Mouse (Mus musculus) hindbrain, postnatal 0 days (tissue): ENCODE results near the gene Gm42742. TPM values are rescaled to one million over a fixed set of nuclear protein-coding genes. Genes with fewer than 3 reads are reported as not detected.
A peak's percentile ranks its signal among the peaks of the same experiment; 100 is the strongest.

ENCODE experiments used
- ATAC-seq: fragments of 200-750 bp; cut with Nextera tagmentation; 2 replicates; pipeline ENCODE4 v1.8.0; 2017; ENCODE audit warnings: mild to moderate bottlenecking, moderate TSS enrichment, moderate library complexity
- DNase-seq: peaks from one replicate; pipeline ENCODE4 v3.0.0-alpha.2; 2015; ENCODE audit warnings: low spot score
- H3K27ac ChIP-seq: fragments of 300-500 bp; sonication (generic); 2 replicates; pipeline ENCODE4 v1.5.1; 2014; ENCODE audit warnings: mild to moderate bottlenecking
- H3K27me3 ChIP-seq: fragments of 300-500 bp; sonication (generic); 2 replicates; pipeline ENCODE4 v1.6.1; 2014; ENCODE audit warnings: low read length, mixed read lengths; ENCODE audit not compliant: insufficient read depth
- H3K36me3 ChIP-seq: fragments of 300-500 bp; sonication (generic); 2 replicates; pipeline ENCODE4 v1.6.1; 2014; ENCODE audit warnings: low read length, mixed read lengths; ENCODE audit not compliant: insufficient read depth
- H3K4me1 ChIP-seq: fragments of 300-500 bp; sonication (generic); 2 replicates; pipeline ENCODE4 v1.6.1; 2014; ENCODE audit warnings: antibody characterized with exemption, low read length, mixed read lengths; ENCODE audit not compliant: insufficient read depth
- H3K4me2 ChIP-seq: fragments of 300-500 bp; sonication (generic); 2 replicates; pipeline ENCODE4 v1.6.1; 2014; ENCODE audit warnings: low read depth, mild to moderate bottlenecking, low read length, moderate library complexity, mixed read lengths
- H3K4me3 ChIP-seq: fragments of 300-500 bp; sonication (generic); 2 replicates; pipeline ENCODE4 v1.5.1; 2014; ENCODE audit warnings: low read length
- H3K9ac ChIP-seq: fragments of 300-500 bp; sonication (generic); replicated peaks from 2 replicates; pipeline ENCODE4 v1.6.1; 2014; ENCODE audit warnings: mild to moderate bottlenecking, low read length, moderate library complexity, mixed read lengths
- H3K9me3 ChIP-seq: fragments of 300-500 bp; sonication (generic); 2 replicates; pipeline ENCODE4 v1.6.1; 2016; ENCODE audit warnings: low read length, mixed read lengths
- CTCF ChIP-seq: IDR thresholded peaks from 2 replicates; pipeline ENCODE4 v1.5.1; 2016; ENCODE audit warnings: antibody characterized with exemption, control low read depth, low read depth
- WGBS: fragments of 180-500 bp; shearing (Covaris S2); extraction: QIAGEN DNeasy Blood & Tissue Kit; methylation state at CpG from one replicate; pipeline ENCODE4 v1.1.7; 2014; 5-methylcytosine and 5-hydroxymethylcytosine counted together
- polyA plus RNA-seq: library from polyadenylated mRNA; unstranded; fragments of >200 nt; fragmentation: Nextera tagmentation; extraction: Ambion mirVana; gene quantifications from 2 replicates; pipeline ENCODE4 v1.2.1, GENCODE M21; 2015
- total RNA-seq: library from RNA; depleted of rRNA; stranded (reverse); fragments of >200 nt; gene quantifications from 2 replicates; pipeline ENCODE4 v1.2.3, GENCODE M21; 2014

The Gm42742 gene
- total and polyA plus RNA-seq, 2 experiments from 2014 or later: 40.2 to 60.2 TPM

DNA sequence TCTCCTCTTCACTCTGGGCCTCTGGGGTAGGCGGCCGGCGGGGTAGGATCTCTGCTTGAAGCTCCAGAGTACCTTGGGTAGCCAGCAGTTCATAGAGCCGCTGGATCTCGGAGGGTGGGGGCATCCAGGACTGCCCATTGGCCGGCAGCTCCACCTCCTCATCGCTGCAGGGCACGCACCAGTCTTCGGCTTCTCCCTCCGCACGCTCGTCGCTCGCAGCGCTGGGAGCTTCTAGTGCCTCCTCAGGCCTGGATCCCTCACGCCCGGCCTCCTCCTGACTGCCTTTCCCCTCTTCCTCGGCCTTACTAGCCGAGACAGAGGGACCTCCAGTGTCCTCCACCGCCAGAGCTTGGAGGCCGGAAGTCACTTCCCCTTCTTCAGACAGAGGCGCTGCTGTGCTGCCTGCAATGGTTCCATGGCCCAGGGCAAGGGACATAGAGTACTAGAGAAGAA is 4.4 kb downstream of the Gm42742 start:
- Histone ChIP-seq H3K9me3 (no peaks in the 10 kb centered on the region), H3K9ac (peak overlapping the region; percentile 91), H3K4me1 (peaks cover 35% of the 10 kb centered on the region), H3K36me3 (peaks cover 16% of the 10 kb centered on the region), H3K27me3 (no peaks in the 10 kb centered on the region), H3K4me2 (peak overlapping the region; percentile 85), H3K4me3 (peak overlapping the region; percentile 63), H3K27ac (peak overlapping the region; percentile 96)
- 0% methylated on average over 22 of the region's 22 CpGs for WGBS
- DNase-seq: peak; percentile 66
- peak; percentile 37; the same call in 1 of the 2 replicates for ATAC-seq
- TF ChIP-seq CTCF: no peak

DNA sequence TGATC is 4.6 kb downstream of the Gm42742 start, which contains the start of gene Pagr1b:
Pagr1b (minus strand) TSS at position 4 of the 5 bp plus-strand sequence.
- H3K9me3 ChIP-seq: no peaks in the 10 kb centered on the region
- peaks cover 16% of the 10 kb centered on the region for H3K36me3 ChIP-seq
- peaks cover 35% of the 10 kb centered on the region for H3K4me1 ChIP-seq
- TF ChIP-seq CTCF: no peak
- ATAC-seq: no peak
- peak within 1 kb of the TSS; percentile 96 for H3K27ac ChIP-seq
- peak within 1 kb of the TSS; percentile 91 for H3K9ac ChIP-seq
- H3K4me3 ChIP-seq: peak within 1 kb of the TSS; percentile 63
- H3K4me2 ChIP-seq: peak within 1 kb of the TSS; percentile 85
- DNase-seq: no peak
- H3K27me3 ChIP-seq: no peaks in the 10 kb centered on the region

DNA sequence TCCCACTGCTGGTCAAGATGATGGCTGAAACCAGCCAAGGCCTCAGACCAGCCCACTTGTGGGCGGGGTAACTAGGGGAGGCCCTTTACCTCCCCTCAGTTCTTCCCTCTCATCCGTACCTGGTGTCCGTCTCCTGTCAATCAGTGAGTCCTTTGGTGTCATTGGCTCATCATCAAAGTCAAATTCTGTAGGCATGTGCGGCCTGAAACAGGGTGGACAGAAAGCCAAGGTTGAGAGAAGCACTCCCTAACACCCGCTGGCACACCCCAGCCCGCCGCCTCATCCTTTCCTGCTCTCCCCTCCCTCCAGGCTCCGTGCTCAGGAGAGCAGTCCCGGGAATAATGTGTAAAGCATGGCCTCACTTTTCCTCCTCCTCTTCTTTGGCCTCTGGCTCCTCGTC is 4.8 kb downstream of the Gm42742 start:
- 2% methylated on average over 10 of the region's 10 CpGs for WGBS
- H3K9me3 ChIP-seq: no peaks in the 10 kb centered on the region
- peak overlapping the region; percentile 91 for H3K9ac ChIP-seq
- ATAC-seq: no peak; the same call in 1 of the 2 replicates
- H3K4me1 ChIP-seq: peaks cover 35% of the 10 kb centered on the region
- no peaks in the 10 kb centered on the region for H3K27me3 ChIP-seq
- H3K4me2 ChIP-seq: peak overlapping the region; percentile 85
- TF ChIP-seq CTCF: no peak
- peaks cover 16% of the 10 kb centered on the region for H3K36me3 ChIP-seq
- peak overlapping the region; percentile 63 for H3K4me3 ChIP-seq
- H3K27ac ChIP-seq: peak overlapping the region; percentile 96
- DNase-seq: peak; percentile 51

DNA sequence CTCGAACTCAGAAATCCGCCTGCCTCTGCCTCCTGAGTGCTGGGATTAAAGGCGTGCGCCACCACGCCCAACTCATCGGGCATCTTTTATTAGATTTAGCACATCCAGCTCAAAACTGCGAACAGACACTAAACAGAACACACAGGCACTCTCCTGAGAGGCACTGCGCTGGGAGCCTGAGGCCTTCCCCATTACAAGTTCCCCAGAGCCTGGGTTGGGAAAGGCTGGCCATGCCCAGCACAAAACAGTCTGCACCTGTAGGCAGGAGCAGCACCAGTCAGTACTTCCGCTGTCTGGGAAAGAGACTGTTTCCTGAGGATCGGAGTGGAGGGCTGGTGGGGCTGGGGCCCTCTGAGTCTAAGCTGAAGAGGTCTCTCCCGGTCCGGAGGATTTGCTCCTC is 5.9 kb downstream of the Gm42742 start:
- Histone ChIP-seq H3K4me1 (peaks cover 32% of the 10 kb centered on the region), H3K9ac (no peak overlapping the region), H3K27ac (no peak overlapping the region), H3K4me3 (no peak overlapping the region), H3K27me3 (no peaks in the 10 kb centered on the region), H3K36me3 (peaks cover 16% of the 10 kb centered on the region), H3K9me3 (no peaks in the 10 kb centered on the region), H3K4me2 (no peak overlapping the region)
- WGBS: 95% methylated on average over 12 of the region's 12 CpGs
- ATAC-seq (no peak), DNase-seq (no peak)
- no peak for TF ChIP-seq CTCF

DNA sequence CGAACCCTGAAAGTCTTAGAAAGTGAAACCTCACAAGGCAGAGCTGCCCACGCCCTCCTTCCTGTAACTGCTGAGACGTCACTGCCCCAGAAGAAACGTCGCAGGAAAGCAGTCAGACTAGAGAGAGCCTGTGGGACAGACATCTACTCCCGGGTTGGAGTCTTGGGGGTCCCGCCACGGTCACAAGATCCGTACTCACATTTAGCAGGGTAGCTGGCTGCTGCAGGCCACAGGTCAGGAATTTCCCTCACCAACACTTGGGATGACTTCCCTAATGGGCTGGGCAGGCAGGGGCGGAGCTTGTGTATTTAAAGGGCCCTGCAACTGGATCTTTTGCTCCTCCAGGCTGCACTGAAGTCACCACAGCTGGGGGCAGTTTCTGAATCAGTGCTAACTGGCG is 6.6 kb downstream of the Gm42742 start, which contains the start of gene Mvp:
Mvp (minus strand) TSS at position 302 of the 400 bp plus-strand sequence.
- H3K27ac ChIP-seq: no peak within 1 kb of the TSS
- H3K36me3 ChIP-seq: peaks cover 16% of the 10 kb centered on the region
- H3K9me3 ChIP-seq: no peaks in the 10 kb centered on the region
- H3K9ac ChIP-seq: 0 out of 2 replicates have a peak within 1 kb of the TSS, but pooled peaks have one; percentile 24
- WGBS: 67% methylated on average over 11 of the region's 11 CpGs
- peaks cover 25% of the 10 kb centered on the region for H3K4me1 ChIP-seq
- no peaks in the 10 kb centered on the region for H3K27me3 ChIP-seq
- TF ChIP-seq CTCF: no peak
- H3K4me3 ChIP-seq: peak within 1 kb of the TSS; percentile 27
- H3K4me2 ChIP-seq: peak within 1 kb of the TSS; percentile 40
- ATAC-seq (no peak), DNase-seq (no peak)

DNA sequence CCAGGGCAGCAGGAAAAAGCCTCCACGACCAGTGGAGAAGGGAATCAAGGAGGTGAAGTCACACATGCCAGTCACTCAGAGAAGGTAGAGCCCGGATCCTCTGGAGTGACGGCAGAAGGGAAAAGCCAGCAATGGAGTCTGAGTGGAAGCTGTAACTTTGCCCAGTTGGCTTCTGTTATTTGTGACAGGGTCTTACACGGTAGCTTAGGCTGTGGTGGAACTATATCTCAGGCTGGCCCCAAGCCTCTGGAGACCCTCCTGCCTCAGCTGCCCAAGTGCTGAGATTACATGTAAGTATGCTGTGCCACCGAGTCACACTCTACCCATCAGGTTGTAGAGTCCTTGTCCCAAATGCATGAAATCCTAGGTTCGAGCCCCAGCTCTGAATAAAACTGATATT is 7.5 kb downstream of the Gm42742 start:
- WGBS: 97% methylated on average over 6 of the region's 6 CpGs
- no peaks in the 10 kb centered on the region for H3K27me3 ChIP-seq

DNA sequence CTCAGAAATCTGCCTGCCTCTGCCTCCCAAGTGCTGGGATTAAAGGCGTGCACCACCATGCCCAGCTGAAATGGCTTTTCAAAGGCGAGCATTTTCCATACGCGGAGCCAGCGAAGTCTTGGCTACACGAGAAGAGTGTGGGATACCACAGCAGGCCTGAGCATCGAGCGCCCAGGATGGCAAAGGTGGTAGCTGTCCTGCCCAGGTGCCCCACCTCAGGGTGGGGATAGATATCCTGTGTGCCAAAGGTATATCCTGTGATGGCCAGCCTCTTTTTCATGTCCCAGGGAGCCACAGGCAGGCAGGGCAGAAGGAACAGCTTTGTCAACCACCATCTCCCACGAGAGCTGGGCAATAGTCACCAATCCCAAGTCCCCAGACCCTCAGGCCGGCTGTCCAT is 8.1 kb downstream of the Gm42742 start:
- DNase-seq (no peak), ATAC-seq (no peak)
- peaks cover 16% of the 10 kb centered on the region for H3K36me3 ChIP-seq
- H3K27ac ChIP-seq: no peak overlapping the region
- WGBS: 94% methylated on average over 10 of the region's 10 CpGs
- H3K9ac ChIP-seq: no peak overlapping the region
- H3K9me3 ChIP-seq: no peaks in the 10 kb centered on the region
- no peak overlapping the region for H3K4me2 ChIP-seq
- TF ChIP-seq CTCF: no peak
- no peak overlapping the region for H3K4me3 ChIP-seq
- peaks cover 13% of the 10 kb centered on the region for H3K4me1 ChIP-seq
- H3K27me3 ChIP-seq: no peaks in the 10 kb centered on the region

More for the DNA sequence above, 7.5 kb downstream of the Gm42742 start:
- Histone ChIP-seq H3K9me3 (no peaks in the 10 kb centered on the region), H3K4me3 (no peak overlapping the region), H3K4me2 (no peak overlapping the region), H3K36me3 (peaks cover 16% of the 10 kb centered on the region), H3K4me1 (peaks cover 17% of the 10 kb centered on the region), H3K27ac (no peak overlapping the region), H3K9ac (no peak overlapping the region)
- no peak for TF ChIP-seq CTCF
- ATAC-seq (no peak), DNase-seq (no peak)
